Mouse (Mus musculus): ENCODE results near the gene Trpv1.

Trpv1 gene

DNA sequence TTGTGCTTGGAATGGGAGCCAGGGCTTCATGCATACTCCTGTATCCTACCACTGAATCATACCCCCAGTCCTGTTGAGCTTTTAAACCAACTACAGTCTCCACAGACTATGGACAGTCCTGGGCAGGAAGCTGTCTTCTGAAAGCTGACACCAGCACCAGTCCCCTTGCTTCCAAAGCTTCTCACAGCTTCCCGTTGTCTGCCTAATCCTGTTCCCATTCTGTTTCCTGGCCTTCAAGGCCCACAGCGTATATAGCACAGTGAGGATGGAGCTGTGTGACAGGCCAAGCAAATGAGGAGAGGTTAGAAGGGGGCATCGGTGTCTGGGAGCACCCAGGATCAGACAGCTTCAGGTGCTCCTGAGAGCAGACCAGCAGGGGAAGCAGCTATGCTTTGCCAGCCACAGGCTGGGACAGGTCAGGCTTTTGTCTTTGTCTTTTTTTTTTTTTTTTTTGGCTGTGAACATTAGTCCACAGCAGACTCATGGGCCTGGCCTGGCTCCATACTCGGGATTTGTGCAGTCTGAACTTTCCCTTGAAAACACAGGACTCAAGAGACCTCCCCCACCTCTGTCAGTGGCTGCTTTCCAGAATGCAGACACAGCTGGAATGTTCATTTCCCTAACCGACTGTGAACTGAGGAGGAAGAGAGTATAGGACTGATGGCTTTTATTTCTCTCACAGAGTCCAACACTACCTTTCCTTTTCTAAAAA, 2.1 kb downstream of the Trpv1 start:
- peak; percentile 14 for DNase-seq (ENCODE audit: low read depth, low spot score)

DNA sequence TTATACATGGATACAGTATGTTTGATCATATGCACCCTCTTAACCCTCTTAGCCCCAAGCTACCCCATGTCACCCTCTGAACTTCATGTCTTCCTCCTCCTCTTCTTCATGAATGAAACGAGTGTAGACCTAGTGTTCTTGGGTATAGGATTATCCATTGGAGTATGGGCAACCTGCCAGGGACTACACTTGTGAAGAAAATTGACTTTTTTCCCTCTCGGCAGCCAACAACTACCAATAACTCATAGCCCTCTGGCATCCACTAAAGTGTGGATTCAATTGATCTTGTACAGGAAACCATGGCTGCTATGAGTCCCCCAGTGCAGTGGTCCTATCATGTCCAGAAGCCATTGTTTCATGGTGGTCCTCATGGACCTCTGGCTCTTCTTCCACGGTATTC, 2.6 kb downstream of the Trpv1 start:
- no peak for DNase-seq (ENCODE audit: low read depth, low spot score)

DNA sequence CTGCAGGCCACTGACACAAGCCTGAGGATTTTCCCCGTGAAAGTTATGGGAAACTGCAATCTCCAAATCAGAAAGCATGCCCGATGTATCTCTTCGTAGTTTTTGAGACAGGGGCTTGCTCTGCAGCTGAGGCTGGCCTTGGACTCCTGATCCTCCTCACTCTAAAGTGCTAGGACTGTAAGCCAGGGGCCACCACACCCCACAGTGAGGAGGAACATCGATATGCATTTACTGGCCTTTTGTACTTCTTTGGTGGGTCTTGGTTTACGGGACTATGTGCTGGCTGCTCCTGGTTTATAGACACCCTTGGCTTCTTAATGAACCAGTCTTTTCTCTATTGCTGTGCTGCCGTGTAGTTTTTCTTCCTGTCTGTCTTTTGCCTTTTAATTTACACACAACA, 8.1 kb downstream of the Trpv1 start:
- DNase-seq (ENCODE audit: low read depth, low spot score), result no peak

DNA sequence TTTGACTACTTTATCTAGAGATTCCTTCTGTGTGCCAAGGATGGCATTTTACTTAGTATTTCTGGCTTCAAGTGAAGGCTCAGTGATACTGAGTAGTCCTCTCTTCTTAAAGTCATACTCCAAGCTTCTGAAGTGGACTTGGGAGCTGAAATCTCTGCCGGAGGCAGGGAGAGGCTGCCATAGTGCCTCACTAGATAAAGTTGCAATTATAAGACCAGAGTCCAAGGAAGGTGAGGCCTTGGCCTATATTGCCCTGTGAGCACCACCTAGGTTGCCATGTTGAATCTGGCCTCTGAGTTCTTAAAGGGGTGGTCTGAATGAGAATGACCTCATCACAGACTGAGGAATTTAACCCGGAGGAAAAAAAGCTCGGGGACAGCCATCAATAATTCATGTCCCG, 8.7 kb downstream of the Trpv1 start:
- no peak for DNase-seq (ENCODE audit: low read depth, low spot score)

DNA sequence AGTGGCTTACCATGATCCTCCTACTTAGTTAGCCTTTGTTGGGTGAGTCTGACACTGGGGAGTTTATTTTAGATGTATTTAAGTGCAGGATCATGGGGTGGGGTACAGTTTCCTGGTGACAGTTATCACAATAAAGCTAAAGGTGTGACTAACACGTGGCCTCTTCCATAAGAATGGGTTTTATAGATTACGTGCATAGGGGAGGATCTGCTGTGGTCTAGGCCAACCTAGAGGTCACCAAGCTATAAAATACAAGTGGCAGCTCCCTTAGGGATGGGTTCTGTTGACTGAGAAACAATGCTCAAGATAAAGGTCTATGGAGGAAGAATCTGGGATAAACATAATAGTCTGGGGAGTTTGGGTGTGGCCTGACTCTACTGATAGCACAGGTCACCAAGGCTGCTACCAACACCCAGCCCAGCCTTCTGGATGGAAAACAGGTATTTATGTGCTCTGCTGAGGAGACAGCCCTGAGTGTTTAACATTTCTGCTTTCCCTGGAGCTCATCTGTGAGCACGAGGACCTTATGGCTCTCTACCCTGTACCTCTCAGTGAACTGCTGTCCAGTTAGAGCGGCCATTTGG, 23.4 kb downstream of the Trpv1 start:
- DNase-seq (ENCODE audit: low read depth, low spot score), result no peak

DNA sequence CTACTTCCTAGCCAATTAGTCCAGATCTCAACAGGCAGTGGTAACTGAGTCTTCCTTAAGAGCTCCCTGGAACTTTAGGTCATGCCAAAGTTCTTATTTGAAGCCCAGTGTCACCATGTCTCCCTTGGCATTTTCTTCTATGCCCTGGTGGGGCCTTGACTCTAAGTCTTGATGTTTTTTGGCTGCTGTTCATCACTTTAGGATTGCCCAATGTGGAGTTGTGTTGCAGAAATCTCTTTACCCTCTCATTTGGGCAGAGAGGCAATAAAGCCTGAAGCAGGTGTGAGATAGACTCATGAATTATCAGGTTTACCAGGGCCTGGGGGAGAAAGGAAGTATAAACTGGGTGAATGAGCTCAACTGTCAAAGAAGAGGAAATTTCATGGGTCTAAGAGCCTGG, 24.6 kb downstream of the Trpv1 start:
- DNase-seq (ENCODE audit: low read depth, low spot score), result no peak

DNA sequence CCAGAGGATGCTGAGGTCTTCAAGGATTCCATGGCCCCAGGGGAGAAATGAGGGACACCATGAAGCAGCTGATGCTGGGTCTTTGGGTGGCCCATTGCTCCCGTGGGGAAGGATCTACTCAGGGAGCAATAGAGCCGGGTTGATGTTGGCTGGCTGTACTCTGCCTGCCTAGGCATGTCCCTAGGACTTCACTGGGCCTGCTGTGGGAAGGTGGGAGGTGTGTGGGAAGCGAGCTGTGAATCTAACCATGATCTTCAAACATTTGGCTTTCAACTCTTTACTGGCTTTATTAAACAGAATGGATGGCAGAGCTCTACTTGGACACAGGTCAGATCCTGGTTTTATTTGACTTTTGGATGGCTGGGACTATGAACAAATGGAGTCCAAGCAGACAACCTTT, 26.4 kb downstream of the Trpv1 start:
- DNase-seq (ENCODE audit: low read depth, low spot score), result no peak

DNA sequence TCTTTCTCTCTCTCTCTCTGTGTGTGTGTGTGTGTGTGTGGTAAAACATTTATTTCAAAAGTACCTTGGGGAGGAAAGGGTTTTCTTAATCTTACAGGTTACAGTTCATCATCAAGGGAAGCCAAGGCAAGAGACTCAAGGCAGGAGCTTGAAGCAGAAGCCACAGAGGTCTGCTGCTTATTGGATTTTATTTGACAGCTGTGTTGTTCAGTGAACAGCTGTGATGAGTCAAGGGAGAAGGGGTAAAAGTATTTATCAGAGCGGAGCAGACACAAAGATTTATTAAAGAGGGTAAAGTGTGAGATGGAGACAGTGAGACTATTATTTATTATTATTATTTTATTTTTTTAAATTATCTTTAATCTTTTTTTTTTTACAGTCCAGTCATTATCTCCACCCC, 27.3 kb downstream of the Trpv1 start:
- DNase-seq (ENCODE audit: low read depth, low spot score), result no peak

DNA sequence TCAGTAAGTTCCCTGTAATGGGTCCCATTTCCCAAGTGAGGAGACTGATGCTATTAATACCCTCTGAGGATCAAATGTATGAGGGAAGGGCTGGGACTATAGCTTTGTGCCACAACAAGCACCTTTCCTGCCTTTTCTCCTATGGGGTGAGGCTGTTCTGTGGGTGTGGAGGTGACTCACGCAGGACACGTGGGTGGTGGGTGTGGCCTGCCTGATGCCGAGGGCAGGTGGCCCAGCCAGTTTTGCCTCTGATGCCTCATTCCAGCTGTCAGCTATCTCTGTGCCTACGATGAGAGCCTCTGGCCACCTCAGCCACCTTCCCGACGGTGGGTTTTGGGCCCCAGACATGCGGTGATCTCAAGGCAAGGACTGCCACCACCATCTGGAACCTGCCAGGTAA, 33.2 kb downstream of the Trpv1 start, which contains the start of gene Trpv3:
Gene Trpv3, plus strand, starts transcription at position 122 of the 400 bp plus-strand sequence.
- no peak for DNase-seq (ENCODE audit: low read depth, low spot score)

DNA sequence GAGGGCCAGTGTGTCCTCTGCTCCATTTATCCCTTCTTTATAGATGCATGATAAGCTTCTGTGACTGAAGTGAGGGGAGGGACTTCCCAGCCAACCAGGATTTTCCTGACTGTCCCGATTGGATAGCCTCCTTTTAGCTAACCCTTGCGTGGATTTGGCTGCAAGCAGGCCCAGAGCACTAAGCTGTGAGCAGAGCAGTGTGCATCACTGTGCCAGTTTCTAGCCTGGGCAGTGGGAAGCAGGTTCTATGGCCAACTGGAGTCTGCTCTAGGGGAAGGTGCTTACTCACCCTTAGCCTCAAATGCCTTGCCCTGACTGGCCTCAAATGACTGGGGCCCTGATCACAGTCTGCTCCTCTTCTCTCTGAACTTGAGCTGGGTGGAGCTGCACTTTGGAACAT, 40.7 kb downstream of the Trpv1 start:
- no peak for DNase-seq (ENCODE audit: low read depth, low spot score)

DNA sequence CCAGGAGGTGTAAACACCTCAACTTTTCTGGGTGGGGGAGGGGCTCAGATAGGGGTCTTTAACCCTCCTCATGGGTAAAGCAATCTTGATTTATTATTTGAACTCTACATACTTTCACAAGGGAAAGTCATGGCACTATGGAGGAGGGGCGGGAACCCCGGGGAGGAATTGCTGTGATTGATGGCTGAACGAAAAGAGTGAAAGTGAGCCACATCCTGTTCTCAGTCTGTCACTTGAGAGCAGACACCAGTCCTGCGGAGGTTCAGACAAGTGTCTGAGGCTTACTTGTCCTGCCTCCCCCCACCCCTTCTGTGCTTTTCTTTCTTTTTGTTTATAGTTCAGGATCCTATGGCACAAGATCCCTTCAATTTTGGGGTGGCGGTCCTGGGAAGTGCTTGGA, 46.6 kb downstream of the Trpv1 start:
- peak; percentile 19 for DNase-seq (ENCODE audit: low read depth, low spot score)

DNA sequence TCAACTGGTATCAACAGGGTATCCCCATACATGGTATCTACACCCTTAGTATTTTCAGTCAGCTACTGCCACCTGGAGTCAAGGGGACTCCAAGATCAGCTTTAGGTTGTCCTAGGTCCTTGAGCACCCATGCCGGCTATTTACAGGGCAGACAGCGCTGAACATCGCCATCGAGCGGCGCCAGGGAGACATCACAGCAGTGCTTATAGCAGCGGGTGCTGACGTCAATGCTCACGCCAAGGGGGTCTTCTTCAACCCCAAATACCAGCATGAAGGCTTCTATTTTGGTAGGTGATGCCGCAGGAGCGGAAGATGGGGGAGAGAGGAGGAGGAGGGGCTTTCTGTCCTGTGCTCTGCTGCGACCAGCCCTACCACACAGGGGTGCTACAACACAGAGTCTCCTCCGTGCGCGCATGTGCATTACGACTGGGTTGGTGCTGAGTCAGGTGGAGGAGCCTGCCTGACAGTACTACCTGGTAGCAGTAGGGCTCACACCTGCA, 47.5 kb downstream of the Trpv1 start:
- DNase-seq (ENCODE audit: low read depth, low spot score), result peak; percentile 23

DNA sequence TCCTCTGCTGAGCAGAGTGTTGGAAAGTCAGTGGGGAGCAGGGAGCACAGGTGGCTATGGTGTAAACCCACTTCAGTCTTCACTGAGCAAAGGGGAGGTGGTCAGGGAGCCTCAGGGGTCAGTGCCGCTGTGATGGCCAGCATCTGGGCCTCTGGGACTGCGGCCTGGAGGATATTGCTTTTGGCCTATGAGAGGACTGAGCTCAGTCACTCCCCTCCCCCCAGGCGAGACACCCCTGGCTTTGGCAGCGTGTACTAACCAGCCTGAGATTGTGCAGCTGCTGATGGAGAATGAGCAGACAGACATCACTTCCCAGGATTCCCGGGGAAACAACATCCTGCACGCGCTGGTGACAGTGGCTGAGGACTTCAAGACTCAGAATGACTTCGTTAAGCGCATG, 49.3 kb downstream of the Trpv1 start:
- no peak for DNase-seq (ENCODE audit: low read depth, low spot score)

DNA sequence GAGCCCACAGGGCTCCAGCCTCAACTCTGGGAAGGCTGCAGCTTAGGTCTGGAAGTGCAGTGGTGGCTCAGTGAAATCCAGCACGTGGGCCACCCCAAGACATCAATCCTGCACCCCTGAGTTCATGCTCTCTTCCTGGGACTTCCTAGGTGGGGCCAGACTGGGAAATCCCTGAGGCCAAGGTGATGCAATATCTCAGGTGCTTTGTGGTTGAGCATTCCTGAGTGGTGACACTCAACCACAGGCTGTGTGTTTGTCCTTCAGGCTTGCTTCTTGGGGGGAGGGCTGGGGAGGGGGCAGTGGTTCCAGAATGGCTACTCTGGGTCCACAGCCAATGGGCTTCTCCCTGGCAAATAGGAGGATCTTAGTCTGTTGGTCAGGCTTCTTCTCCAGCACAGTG, 49.8 kb downstream of the Trpv1 start:
- DNase-seq (ENCODE audit: low read depth, low spot score), result no peak

DNA sequence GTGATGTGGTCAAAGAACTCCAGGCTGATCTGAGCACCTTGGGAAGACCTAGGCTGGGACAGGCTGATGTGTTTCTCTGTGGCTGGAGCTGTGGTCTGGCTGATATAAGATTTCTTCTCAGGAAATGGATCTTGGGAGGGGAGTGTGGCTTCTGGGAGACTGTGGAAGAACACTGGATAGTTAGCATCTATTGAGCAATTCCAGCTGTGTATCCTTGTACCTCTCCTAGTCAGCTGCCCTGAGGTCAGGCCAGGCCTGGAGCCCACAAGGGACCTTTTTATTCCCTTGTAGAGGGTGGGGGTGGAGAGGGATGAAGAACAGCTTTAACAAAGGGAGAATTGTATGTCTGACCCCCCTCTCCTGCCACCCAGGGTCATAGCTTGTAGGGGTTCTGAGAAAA, 50.3 kb downstream of the Trpv1 start:
- DNase-seq (ENCODE audit: low read depth, low spot score), result no peak

DNA sequence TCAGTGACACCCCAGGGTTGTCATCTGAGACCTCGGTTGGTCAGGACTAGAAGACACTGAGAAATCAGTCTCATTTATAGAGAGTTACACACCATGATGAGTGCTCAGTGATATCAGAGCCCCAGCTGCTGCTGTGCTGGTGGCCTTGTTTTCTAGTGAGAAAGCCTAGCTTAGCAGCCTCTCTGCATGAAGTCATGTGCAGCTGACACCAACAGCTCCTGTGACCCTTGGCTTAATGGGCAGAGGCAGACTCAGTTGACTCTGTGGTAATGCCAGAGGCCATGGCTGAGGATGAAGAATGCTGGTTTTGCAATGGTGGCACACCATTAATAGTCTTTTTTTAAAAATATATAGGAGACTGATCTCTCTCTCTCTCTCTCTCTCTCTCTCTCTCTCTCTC, 55.5 kb downstream of the Trpv1 start:
- no peak for DNase-seq (ENCODE audit: low read depth, low spot score)

DNA sequence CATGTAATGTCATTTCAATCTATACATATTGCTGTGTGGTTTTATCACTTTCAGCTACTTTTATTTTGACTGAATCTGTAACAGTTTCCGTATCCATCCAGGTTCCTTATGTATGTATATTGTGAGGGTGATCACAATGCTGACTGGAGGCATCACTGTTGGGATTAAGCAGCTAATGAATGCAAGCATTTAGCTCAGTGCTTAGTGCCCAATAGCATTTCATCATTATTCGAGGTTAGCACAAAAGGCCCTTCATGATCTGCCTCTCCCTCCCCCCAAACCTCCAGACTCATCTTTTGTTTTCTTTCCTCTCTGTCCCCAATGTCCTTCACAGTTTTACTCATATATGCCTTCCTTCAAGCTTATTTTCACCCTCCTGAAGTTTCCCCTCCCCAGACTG, 69.0 kb downstream of the Trpv1 start:
- no peak for DNase-seq (ENCODE audit: low read depth, low spot score)
